Mouse (Mus musculus): ENCODE data around the gene Gm20812. TPM values are rescaled to one million over a fixed set of nuclear protein-coding genes. Genes with fewer than 3 reads are reported as not detected.
"Not testable (repeated sequence)": the region's sequence is repeated elsewhere in the genome, so short reads cannot be mapped to it uniquely, and the experiment has no call there.

Gm20812 gene
- not detected in 2 replicates for polyA plus RNA-seq (2016; fragmentation: Nextera tagmentation; extraction: Ambion mirVana)

DNA sequence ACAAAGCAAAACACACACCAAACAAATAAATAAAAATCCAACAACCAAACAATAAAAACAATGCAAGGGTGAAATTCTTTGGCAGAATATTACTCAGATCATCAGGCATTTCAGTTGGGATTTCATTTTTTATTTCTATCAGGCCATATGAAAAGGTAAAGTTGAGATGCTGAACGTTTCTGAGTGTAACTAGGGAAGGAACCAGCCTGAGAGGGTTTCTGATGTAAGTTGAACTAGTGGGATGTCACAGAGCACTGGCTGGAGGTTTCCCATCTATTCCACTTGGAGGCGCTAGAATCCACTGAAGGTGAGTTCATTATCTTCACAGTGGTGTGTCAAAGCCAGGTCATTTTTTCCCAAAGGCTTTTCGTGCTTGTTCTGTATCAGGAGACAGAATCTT, at the start of gene Gm20812:
Gene Gm20812 (plus strand): TSS at position 301 of the 400 bp plus-strand sequence.
- H3K27ac ChIP-seq; H3K4me1 ChIP-seq (replicated peaks); H3K36me3 ChIP-seq; H3K9me3 ChIP-seq; H3K4me3 ChIP-seq; DNase-seq (ENCODE audit: low spot score); H3K27me3 ChIP-seq (ENCODE audit: insufficient read depth, poor library complexity, severe bottlenecking): not testable (repeated sequence)
- WGBS, result no CpG with 5 or more reads among the region's 3 CpGs

Other genes with a start within 250 kb of the Gm20812 start
- gene Gm29554, start 108.0 kb upstream of the Gm20812 start, polyA plus RNA-seq (2016; fragmentation: Nextera tagmentation; extraction: Ambion mirVana), result not detected in 2 replicates